Mouse (Mus musculus): ENCODE measurements around the gene Bysl. TPM values are rescaled to one million over a fixed set of nuclear protein-coding genes. Genes with fewer than 3 reads are reported as not detected.
A peak's percentile ranks its signal among the peaks of the same experiment; 100 is the strongest.

Bysl gene
- polyA plus RNA-seq, 1 experiment from 2014 or later, result 28.6 TPM

DNA sequence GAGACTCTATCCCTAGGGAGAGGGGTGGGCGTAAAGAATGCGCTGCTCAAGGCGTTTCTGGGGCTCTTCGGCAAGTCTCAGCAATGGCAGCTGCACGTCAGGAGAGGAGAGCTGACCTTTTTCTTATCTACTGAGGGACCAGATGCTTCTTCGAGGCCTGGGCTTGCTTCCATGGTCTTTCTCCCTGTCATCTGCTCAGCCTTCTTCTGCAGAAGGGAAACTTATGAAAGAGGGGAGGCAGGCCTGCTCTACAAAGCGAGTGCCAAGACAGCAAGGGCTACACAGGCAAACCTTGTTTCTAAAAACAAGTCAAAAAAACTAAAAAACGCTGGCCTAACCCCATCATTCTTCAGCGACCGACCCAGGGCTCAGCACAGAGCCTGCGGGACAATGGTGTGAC is 36.5 kb downstream of the Bysl start:
- H3K4me2 ChIP-seq (replicated peaks), result no peak overlapping the region
- no peaks in the 10 kb centered on the region for H3K36me3 ChIP-seq
- H3K27ac ChIP-seq, result no peak overlapping the region
- no peaks in the 10 kb centered on the region for H3K9me3 ChIP-seq
- WGBS, result 72% methylated on average over 11 of the region's 11 CpGs
- ATAC-seq (ENCODE audit: low FRiP score, low read depth), result no peak
- H3K27me3 ChIP-seq, result no peaks in the 10 kb centered on the region
- no peak overlapping the region for H3K4me3 ChIP-seq
- H3K4me1 ChIP-seq, result peaks cover 25% of the 10 kb centered on the region
- no peak overlapping the region for H3K9ac ChIP-seq

DNA sequence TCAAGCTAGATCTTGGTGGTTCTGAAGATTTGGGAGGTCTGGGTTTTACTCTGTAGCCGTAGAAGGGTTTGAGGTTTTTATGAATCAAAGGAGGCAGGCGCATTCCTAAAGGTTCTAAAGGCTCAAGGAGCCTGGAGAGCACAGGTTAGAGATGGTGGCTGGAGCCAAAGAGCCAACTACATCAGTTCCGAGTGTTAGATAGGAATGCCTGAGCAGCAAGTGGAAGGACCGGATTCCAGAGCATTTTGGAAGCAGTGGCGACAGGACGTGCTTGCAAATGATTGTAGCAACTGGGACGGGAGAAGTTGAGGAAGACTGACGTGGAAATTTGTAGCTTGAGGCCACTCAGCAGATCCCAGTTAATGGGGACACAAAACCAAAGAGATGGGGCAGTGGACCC is 37.3 kb downstream of the Bysl start:
- no peak overlapping the region for H3K27ac ChIP-seq
- WGBS, result 61% methylated on average over 8 of the region's 8 CpGs
- no peaks in the 10 kb centered on the region for H3K9me3 ChIP-seq
- H3K36me3 ChIP-seq, result no peaks in the 10 kb centered on the region
- no peak for ATAC-seq (ENCODE audit: low FRiP score, low read depth)
- peaks cover 25% of the 10 kb centered on the region for H3K4me1 ChIP-seq
- no peak overlapping the region for H3K4me3 ChIP-seq
- H3K9ac ChIP-seq, result no peak overlapping the region
- H3K27me3 ChIP-seq, result no peaks in the 10 kb centered on the region
- H3K4me2 ChIP-seq (replicated peaks), result no peak overlapping the region

DNA sequence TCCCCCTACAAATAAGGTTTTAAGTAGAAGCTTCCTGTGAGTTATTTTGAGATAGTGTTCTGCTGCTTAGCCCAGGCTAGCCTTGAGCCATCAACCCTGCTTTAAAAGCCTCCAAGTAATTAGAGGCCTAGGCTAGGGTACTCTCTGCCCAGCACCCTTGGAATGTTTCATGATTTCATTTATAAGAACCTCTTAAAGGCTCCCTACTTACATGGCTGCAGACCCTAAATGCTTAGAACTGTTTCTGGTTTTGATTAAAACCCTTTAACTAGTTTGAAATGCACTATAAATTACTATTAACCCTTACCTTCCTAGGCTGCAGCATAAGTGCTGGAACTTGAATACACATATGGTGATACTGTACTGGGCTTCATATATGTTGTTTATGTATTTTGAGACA is 38.9 kb downstream of the Bysl start:
- ATAC-seq (ENCODE audit: low FRiP score, low read depth), result peak; percentile 85; the same call in 1 of the 2 replicates
- Histone ChIP-seq H3K4me1 (peaks cover 25% of the 10 kb centered on the region), H3K9me3 (no peaks in the 10 kb centered on the region), H3K27ac (peak overlapping the region; percentile 82; the same call in 1 of the 2 replicates), H3K4me3 (no peak overlapping the region), H3K27me3 (no peaks in the 10 kb centered on the region), H3K36me3 (no peaks in the 10 kb centered on the region), H3K9ac (no peak overlapping the region), H3K4me2 (replicated peaks) (no peak overlapping the region)

DNA sequence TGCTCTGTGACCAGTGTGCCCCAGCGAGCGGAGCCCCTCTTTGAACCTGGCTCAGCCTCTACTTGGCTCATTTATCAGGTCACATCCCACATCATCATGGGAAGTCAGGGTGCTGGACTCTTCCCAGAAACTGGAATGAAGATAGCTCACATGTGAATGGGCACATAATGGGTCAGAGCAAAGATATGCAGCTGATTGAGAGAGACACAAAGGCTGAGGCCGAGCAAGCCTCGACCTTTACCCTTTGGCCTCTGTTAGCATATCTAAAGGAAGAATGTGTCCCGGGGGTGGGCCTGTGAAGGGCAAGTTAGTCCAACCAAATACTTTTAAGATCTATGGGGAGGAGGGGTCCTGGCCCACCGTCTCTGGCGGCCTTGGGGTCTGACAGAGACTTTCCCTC is 39.7 kb downstream of the Bysl start:
- Histone ChIP-seq H3K36me3 (no peaks in the 10 kb centered on the region), H3K4me1 (peaks cover 25% of the 10 kb centered on the region), H3K4me3 (no peak overlapping the region), H3K4me2 (replicated peaks) (no peak overlapping the region), H3K9ac (0 out of 2 replicates have a peak overlapping the region, but pooled peaks have one; percentile 31), H3K9me3 (no peaks in the 10 kb centered on the region), H3K27ac (peak overlapping the region; percentile 82), H3K27me3 (no peaks in the 10 kb centered on the region)
- 56% methylated on average over 7 of the region's 7 CpGs for WGBS
- ATAC-seq (ENCODE audit: low FRiP score, low read depth), result no peak

DNA sequence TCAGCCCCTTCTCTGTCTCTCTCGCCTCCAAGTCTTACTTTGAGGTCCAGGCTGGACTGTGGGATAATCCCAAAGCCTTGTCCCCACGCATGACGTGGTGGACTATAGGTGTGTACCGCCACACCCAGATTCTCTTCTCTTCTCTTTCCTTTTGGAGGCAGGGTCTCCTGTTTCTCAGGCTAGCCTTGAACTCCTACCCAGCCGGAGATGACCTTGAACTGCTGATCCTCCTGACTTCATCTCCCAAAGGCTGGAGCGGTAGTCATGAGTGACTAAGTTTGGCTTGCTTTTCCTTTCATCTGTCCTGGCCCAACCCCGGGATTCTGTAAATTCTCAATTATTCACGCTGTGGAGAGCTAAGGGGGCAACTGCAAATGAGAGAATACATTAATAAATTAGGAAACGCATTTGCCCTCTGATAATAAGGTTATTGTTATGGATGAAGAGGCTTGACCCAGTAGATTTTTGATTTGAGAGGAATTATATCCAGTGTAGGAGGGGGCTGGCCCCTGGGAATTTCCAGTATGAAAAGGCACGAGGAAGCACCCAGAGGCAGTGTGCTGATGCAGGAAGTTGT is 42.3 kb downstream of the Bysl start:
- H3K4me3 ChIP-seq, result no peak overlapping the region
- no peaks in the 10 kb centered on the region for H3K27me3 ChIP-seq
- H3K27ac ChIP-seq, result no peak overlapping the region
- H3K36me3 ChIP-seq, result no peaks in the 10 kb centered on the region
- H3K4me1 ChIP-seq, result peaks cover 21% of the 10 kb centered on the region
- H3K4me2 ChIP-seq (replicated peaks), result no peak overlapping the region
- no peaks in the 10 kb centered on the region for H3K9me3 ChIP-seq
- H3K9ac ChIP-seq, result no peak overlapping the region
- no peak for ATAC-seq (ENCODE audit: low FRiP score, low read depth)
- 87% methylated on average over 10 of the region's 10 CpGs for WGBS

DNA sequence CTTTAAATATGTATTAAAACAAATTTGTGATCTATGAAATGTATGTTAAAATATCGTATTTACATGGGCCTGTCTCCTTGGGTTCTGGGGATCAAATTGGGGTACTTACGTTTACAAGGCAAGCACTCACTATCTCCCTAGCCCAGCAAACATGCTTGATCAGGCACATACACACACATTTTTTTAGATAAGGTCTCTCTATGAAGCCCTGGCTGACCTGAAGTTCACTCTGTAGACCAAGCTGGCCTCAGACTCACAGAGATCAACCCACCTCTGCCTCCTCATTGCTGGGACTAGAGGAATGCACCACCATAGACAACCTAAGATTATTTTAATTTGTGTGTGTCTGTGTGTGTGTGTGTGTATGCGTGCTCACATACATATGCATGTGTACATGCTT is 42.9 kb downstream of the Bysl start:
- H3K4me3 ChIP-seq, result no peak overlapping the region
- WGBS, result 95% methylated on average over 3 of the region's 3 CpGs
- no peak for ATAC-seq (ENCODE audit: low FRiP score, low read depth)
- no peak overlapping the region for H3K9ac ChIP-seq
- no peaks in the 10 kb centered on the region for H3K27me3 ChIP-seq
- no peak overlapping the region for H3K4me2 ChIP-seq (replicated peaks)
- H3K4me1 ChIP-seq, result peaks cover 17% of the 10 kb centered on the region
- no peak overlapping the region for H3K27ac ChIP-seq
- no peaks in the 10 kb centered on the region for H3K9me3 ChIP-seq
- no peaks in the 10 kb centered on the region for H3K36me3 ChIP-seq

DNA sequence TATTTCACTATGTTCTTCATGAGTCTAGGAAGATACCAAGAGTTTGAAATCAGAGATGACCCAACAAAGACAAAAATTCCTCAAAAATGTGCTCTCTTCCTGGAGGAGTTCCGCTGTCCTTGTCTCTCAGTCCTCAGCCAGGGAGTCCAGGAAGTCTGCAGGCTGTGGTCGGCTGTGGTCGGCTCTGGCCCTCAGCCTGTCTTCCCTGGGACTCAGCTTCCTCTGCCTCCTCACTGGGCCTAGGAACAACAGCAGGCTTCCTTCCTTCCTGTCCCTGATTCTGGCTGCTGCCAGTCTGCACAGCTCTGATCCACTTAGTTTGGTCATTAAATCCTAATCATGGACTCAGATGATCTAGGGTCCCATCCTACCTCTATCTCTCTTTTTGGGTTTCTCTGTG is 44.0 kb downstream of the Bysl start:
- Histone ChIP-seq H3K4me2 (replicated peaks) (no peak overlapping the region), H3K4me1 (peaks cover 8% of the 10 kb centered on the region)
- WGBS, result 72% methylated on average over 3 of the region's 3 CpGs

DNA sequence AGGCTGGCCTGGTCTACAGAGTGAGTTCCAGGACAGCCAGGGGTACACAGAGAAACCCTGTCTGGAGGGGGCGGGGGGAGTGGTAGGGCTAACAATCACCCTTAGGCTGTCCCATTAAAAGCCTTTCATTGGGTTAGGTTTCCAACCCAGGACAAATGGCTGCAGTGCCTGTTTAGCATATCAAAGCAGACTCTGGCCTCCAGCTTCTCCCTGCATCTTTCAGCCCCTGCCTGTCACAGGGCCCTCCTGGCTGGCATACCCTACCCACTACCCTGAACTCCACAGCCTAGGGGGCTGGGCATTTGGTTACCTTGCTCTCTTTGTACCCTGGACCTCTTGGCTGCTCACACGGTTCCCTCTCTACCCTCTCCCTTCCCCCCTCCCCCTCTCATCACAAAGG is 45.2 kb downstream of the Bysl start:
- 21% methylated on average over 2 of the region's 2 CpGs for WGBS
- H3K27me3 ChIP-seq, result no peaks in the 10 kb centered on the region
- no peak overlapping the region for H3K9ac ChIP-seq
- H3K4me1 ChIP-seq, result no peaks in the 10 kb centered on the region
- no peaks in the 10 kb centered on the region for H3K36me3 ChIP-seq
- no peaks in the 10 kb centered on the region for H3K9me3 ChIP-seq
- H3K4me3 ChIP-seq, result no peak overlapping the region
- no peak for ATAC-seq (ENCODE audit: low FRiP score, low read depth)
- no peak overlapping the region for H3K27ac ChIP-seq
- H3K4me2 ChIP-seq (replicated peaks), result no peak overlapping the region

More for the DNA sequence above, 44.0 kb downstream of the Bysl start:
- Histone ChIP-seq H3K36me3 (no peaks in the 10 kb centered on the region), H3K9ac (no peak overlapping the region), H3K4me3 (no peak overlapping the region), H3K27me3 (no peaks in the 10 kb centered on the region), H3K27ac (no peak overlapping the region), H3K9me3 (no peaks in the 10 kb centered on the region)
- no peak for ATAC-seq (ENCODE audit: low FRiP score, low read depth)

DNA sequence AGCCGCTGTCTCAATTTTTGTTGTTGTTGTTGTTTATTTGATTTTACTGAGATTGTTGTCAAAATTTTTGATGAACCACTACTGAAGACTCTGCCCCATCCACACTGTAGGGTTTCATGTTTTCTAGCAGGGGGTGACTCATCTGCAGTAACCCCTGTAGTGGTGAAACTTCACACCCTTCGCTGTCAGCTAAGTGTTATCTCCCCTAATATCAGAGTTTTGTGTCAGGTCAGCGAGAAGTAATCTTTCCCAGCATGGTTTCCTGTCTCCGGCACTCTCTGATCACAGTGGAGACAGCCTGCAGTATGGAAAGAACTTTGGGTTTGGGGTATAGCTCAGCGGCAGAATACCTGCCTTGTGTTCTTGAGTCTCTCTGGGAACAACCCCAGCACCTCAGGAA is 46.7 kb downstream of the Bysl start:
- Histone ChIP-seq H3K27ac (no peak overlapping the region), H3K4me2 (replicated peaks) (no peak overlapping the region), H3K4me1 (no peaks in the 10 kb centered on the region), H3K27me3 (no peaks in the 10 kb centered on the region), H3K9ac (no peak overlapping the region), H3K4me3 (no peak overlapping the region), H3K9me3 (no peaks in the 10 kb centered on the region), H3K36me3 (no peaks in the 10 kb centered on the region)
- 80% methylated on average over 5 of the region's 5 CpGs for WGBS
- ATAC-seq (ENCODE audit: low FRiP score, low read depth), result no peak

DNA sequence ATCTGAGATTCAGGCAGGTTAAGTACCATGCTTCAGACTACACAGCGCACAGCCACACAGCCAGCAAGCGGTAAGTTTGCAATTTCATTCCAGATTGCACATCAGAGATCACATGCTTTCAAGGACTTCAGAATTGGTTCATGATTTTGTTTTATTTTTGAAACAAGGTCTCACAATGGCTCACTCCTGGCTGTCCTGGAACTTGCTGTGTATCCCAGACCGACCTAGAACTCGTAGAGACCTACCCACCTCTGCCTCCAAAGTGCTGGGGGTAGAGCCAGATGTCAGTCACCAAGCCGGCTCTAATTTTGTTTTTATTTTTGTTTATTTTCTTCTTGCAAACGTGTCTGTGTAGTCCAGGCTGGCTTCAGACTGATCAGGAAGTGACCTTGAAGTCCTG is 48.4 kb downstream of the Bysl start:
- H3K4me3 ChIP-seq, result no peak overlapping the region
- no peaks in the 10 kb centered on the region for H3K27me3 ChIP-seq
- no peak overlapping the region for H3K4me2 ChIP-seq (replicated peaks)
- H3K9ac ChIP-seq, result no peak overlapping the region
- H3K27ac ChIP-seq, result no peak overlapping the region
- no peaks in the 10 kb centered on the region for H3K9me3 ChIP-seq
- no peaks in the 10 kb centered on the region for H3K4me1 ChIP-seq
- 78% methylated on average over 6 of the region's 6 CpGs for WGBS
- no peaks in the 10 kb centered on the region for H3K36me3 ChIP-seq
- no peak for ATAC-seq (ENCODE audit: low FRiP score, low read depth)

DNA sequence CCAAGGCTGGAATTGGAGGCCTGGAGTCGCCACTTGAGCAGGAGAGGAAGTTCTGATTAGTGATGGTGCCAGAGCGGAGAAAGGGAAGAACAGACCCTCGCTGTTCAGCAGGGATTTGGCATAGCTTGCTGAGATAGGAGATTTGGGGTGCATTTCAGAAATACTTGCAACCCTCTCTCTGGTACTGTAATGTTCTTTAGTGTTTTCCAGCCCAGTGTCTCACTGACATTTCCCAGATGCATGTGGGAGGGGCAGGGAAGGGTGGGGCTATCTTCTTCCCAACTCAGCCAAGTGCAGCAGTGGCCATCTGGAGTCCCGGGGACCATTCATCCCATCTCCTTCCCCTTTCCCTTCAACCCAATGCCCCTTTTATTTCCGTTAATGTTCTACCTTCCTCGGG is 51.6 kb downstream of the Bysl start:
- no peak for ATAC-seq (ENCODE audit: low FRiP score, low read depth)
- no peak overlapping the region for H3K4me3 ChIP-seq
- H3K4me2 ChIP-seq (replicated peaks), result no peak overlapping the region
- 49% methylated on average over 6 of the region's 6 CpGs for WGBS
- H3K36me3 ChIP-seq, result no peaks in the 10 kb centered on the region
- H3K9me3 ChIP-seq, result no peaks in the 10 kb centered on the region
- no peak overlapping the region for H3K9ac ChIP-seq
- no peaks in the 10 kb centered on the region for H3K27me3 ChIP-seq
- H3K27ac ChIP-seq, result no peak overlapping the region
- 0 out of 2 replicates have a peak, but pooled peaks cover 8% of the 10 kb centered on the region for H3K4me1 ChIP-seq

DNA sequence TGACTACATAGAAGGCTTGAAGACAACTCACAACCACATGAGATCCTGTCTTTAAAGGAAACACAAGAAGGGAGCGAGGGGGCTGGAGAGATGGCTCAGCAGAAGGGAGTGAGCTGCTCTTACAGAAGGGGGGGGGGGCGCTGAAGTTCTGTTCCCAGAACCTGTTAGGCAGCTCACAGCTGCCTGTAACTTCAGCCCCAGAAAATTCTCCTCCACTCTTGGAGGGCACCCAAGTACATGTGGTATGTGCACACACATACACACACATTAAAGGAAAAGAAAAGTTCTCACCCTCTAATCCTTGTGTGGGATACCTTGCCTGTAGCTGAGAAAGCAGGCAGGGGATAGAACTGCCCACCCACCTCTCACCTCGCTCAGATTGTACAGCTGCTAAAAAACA is 54.1 kb downstream of the Bysl start:
- Histone ChIP-seq H3K36me3 (no peaks in the 10 kb centered on the region), H3K27ac (peak overlapping the region; percentile 39), H3K4me3 (no peak overlapping the region), H3K9ac (no peak overlapping the region), H3K27me3 (no peaks in the 10 kb centered on the region), H3K4me1 (0 out of 2 replicates have a peak, but pooled peaks cover 8% of the 10 kb centered on the region), H3K9me3 (no peaks in the 10 kb centered on the region), H3K4me2 (replicated peaks) (no peak overlapping the region)
- 0 out of 2 replicates have a peak, but pooled peaks have one; percentile 59 for ATAC-seq (ENCODE audit: low FRiP score, low read depth)
- WGBS, result 60% methylated on average over 3 of the region's 3 CpGs

DNA sequence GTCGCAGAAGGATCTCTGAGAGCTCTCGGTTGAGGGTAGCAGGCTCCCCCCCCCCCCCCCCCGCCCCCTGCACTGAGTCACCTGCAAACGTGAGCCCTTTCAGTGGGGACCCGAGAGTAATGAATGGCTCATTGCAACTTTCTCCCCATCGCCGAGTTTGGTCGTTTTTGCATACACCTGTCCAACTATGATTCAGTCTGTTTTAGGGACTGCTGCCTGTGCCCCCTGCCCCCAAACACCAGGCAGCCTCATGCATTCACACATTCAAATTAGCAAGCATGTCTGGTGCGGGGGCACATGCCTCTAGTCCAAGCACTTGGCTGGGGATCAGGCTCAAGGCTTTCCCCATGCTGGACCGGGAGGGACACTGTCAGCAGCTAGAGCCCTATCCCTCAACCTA is 56.7 kb downstream of the Bysl start:
- no peak for ATAC-seq (ENCODE audit: low FRiP score, low read depth)
- Histone ChIP-seq H3K27ac (no peak overlapping the region), H3K9ac (no peak overlapping the region), H3K36me3 (no peaks in the 10 kb centered on the region), H3K4me3 (no peak overlapping the region), H3K27me3 (no peaks in the 10 kb centered on the region), H3K4me1 (0 out of 2 replicates have a peak, but pooled peaks cover 8% of the 10 kb centered on the region), H3K9me3 (no peaks in the 10 kb centered on the region), H3K4me2 (replicated peaks) (no peak overlapping the region)
- WGBS, result 51% methylated on average over 9 of the region's 10 CpGs

Data from limb, embryonic 13.5 days (tissue).